Mouse (Mus musculus) kidney, adult 11 months (tissue): ENCODE results near the gene Reep6.

ENCODE experiments used
- DNase-seq: peaks from one replicate; pipeline ENCODE4 v3.0.0; 2022

The Reep6 gene

GRCm38 (mm10) chr10:80301256-80302081 is 28.3 kb upstream of the Reep6 start:
- no peak for DNase-seq

DNA sequence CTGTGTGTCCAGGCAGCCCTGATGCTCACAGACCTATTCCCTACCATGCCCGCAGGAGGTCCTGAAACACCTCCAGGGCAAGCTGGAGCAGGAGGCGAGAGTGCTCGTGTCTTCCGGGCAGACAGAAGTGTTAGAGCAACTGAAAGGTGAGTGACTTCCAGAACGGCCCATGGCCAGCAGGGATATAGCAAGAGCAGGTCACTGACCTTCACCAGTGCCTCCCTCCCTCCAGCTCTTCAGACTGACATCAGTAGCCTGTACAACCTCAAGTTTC is 27.7 kb upstream of the Reep6 start:
- DNase-seq: no peak

DNA sequence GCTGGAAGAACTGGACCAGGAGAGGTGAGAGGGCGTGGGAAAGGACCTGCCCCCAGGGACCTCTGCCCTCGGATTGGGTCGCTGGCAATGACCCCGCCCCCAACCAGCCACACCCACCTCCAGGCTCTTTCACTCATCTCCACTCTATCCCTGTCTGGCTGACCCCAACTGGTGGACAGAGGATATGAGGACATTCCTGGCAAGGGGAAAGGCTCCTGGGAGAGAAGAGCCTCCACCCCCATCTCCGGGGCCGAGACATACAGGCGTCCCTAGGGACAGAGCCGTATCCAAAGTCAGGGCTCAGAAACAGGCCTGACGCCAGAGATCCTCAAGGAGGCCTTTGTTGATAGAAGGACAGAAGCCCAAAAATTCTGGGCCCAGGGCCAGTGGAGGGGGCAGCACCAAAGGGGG is 27.3 kb upstream of the Reep6 start:
- peak; percentile 72 for DNase-seq

- DNase-seq: no peak
Measured at GRCm38 (mm10) chr10:80304458-80304857, 25.3 kb upstream of the Reep6 start.

DNA sequence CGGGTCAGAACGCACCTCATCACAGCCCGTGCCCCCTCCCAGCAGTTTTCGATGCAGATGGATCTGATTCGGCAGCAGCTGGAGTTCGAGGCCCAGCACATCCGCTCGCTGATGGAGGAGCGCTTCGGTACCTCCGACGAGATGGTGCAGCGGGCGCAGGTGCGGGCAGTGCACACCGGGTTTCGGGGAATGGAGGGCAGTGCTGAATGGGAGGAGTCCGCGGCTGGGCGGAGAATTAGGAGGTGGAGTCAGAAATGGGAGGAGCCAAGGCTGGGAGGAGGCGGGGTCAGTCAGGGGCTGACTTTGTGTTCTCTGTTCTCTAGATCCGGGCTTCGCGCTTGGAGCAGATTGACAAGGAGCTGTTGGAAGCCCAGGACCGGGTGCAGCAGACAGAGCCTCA is 24.9 kb upstream of the Reep6 start:
- DNase-seq: no peak

GRCm38 (mm10) chr10:80311560-80311959 is 18.2 kb upstream of the Reep6 start:
- no peak for DNase-seq

DNA sequence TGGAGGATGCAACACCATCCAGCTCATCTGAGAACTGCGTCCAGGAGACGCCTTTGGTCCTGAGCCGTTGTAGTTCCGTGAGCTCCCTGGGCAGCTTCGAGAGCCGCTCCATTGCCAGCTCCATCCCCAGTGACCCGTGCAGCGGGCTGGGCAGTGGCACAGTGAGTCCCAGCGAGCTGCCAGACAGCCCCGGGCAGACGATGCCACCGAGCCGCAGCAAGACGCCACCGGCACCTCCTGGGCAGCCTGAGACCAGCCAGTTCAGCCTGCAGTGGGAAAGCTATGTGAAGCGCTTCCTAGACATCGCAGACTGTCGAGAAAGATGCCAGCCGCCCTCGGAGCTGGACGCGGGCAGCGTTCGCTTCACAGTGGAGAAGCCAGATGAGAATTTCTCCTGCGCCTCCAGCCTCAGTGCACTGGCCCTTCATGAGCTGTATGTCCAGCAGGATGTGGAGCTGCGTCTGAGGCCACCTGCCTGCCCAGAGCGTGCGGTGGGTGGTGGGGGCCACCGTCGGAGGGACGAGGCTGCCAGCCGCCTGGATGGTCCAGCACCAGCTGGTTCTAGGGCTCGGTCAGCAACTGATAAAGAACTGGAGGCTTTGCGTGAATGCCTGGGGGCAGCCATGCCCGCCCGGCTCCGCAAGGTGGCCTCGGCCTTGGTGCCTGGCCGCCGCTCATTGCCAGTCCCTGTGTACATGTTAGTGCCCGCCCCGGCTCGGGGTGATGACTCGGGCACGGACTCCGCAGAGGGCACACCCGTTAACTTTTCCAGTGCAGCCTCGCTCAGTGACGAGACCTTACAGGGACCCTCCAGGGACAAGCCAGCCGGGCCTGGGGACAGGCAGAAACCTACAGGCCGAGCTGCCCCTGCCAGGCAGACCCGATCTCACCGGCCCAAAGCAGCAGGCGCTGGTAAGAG is 16.9 kb upstream of the Reep6 start:
- DNase-seq: no peak

DNA sequence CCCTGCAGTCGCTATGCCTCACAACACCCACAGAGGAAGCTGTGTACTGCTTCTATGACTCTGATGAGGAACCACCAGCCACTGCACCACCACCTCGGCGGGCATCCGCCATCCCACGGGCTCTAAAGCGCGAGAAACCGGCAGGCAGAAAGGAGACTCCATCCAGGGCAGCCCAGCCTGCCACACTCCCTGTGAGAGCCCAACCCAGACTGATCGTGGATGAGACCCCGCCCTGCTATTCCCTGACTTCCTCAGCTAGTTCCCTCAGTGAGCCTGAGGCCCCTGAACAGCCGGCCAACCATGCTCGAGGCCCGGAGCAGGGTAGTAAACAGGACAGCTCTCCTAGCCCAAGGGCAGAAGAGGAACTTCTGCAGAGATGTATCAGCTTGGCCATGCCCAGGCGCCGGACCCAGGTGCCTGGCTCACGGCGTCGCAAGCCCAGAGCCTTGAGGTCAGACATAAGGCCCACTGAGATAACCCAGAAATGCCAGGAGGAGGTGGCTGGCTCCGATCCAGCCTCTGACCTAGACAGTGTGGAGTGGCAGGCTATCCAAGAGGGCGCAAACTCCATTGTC is 16.0 kb upstream of the Reep6 start:
- no peak for DNase-seq

GRCm38 (mm10) chr10:80314494-80315001 is 15.2 kb upstream of the Reep6 start:
- DNase-seq: no peak

DNA sequence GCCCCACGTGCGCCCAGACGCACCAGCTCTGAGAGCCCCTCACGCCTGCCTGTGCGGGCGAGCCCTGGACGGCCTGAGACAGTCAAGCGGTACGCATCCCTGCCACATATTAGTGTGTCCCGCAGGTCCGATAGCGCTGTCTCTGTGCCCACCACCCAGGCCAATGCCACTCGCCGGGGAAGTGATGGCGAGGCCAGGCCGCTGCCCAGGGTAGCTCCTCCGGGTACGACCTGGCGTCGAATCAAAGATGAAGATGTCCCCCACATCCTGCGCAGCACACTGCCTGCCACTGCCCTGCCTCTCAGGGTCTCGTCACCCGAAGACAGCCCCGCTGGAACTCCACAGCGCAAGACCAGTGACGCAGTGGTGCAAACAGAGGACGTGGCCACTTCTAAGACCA is 14.4 kb upstream of the Reep6 start:
- no peak for DNase-seq

DNA sequence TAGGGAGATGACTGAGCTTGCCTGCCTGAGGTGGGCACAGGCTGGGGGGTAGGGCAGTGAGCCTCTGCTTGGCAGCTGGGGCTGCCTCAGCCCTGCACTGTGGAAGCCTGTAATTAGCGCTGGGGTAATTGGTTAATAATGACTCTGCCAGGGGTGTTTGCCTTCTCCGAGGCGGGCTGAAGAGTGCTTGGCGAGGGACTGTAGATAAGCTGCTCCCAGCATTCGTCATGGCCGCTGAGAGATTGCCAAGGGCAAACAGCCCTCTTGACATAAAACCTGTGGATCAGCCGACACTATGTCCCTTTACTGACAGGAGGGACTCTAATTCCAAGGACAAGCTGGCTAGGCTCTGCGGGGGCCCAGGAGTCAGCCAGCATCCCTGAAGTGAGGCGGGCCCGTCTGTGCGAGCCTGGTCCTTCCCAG is 13.4 kb upstream of the Reep6 start:
- DNase-seq: no peak

- no peak for DNase-seq
Measured at GRCm38 (mm10) chr10:80317011-80317410, 12.7 kb upstream of the Reep6 start.

DNA sequence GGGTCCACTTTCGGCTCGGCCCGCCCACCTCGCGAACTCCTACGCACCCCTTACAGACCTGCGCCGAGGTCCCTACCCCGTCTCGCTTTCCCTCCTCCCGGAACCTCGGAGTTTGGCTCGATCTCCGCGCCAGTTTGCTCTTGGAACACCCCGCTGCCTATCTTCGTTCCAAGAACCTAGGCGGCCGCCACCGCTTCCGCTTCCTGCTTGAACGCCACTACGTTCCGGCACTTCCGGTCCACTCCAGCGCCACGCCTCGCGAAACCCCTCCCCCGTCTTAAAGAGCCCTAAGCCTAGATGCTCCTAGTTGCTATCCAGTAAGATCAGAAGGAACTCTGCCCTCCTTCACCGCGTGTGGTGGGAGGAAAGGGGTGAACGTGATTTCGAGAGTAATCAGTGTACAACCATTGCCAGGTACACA is 9.4 kb upstream of the Reep6 start, which contains the start of gene 2310011J03Rik:
2310011J03Rik (minus strand) TSS at position 198 of the 421 bp plus-strand sequence.
- peak; percentile 93 for DNase-seq

DNA sequence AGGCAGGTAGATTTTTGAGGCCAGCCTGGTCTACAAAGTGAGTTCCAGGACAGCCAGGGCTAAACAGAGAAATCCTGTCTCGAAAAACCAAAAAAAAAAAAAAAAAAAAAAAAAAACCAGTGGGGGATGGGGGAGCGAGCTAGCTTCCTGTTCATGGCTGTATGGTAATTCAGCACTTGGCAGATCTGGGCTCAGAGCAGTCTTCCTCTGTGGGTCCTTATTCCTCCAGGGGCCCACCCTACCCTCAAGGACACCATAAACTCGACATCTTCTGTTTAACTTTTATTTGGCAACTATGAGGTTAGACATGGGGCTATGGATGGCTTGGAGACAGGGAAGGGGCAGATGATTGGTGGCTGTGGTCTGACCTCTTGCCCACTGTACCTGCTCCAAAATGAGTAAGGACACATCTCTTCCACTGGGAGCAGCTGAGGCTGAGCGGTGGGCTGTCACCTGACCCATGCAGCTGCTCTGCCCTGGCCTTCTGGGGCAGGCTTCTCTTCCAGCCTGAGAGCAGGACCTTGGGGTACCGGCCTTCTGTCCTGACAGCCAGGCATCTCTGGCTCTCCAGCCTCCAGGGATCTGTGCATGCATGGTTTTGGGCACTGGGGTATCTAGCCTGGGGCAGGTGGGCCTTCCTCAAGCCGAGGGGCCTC is 8.6 kb upstream of the Reep6 start:
- no peak for DNase-seq

GRCm38 (mm10) chr10:80321670-80322581 is 7.8 kb upstream of the Reep6 start:
- DNase-seq: no peak

- peak; percentile 57 for DNase-seq
Measured at GRCm38 (mm10) chr10:80322811-80323211, 6.9 kb upstream of the Reep6 start.

GRCm38 (mm10) chr10:80323261-80324119 is 6.3 kb upstream of the Reep6 start:
- peak; percentile 83 for DNase-seq

- no peak for DNase-seq
Measured at GRCm38 (mm10) chr10:80324120-80325037, 5.4 kb upstream of the Reep6 start.

DNA sequence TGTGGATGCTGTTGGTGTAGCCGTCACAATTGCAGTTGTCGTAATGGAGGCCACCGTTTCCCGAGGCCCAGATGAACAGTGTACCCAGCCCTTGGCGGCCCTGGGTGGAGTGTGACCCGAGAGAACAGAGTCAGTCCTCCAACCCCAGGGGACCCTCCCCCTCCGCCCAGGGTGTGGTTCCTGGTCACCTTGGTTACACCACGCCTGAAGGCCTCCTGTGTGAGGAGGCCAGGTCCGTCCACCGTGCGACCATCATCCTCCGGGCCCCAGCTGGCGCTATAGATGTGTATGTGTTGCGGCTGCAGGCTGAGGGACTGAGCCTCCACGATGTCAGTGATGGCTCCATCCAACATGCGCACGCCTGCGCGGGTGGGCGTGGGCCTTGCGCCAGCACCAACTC is 4.7 kb upstream of the Reep6 start:
- DNase-seq: no peak

DNA sequence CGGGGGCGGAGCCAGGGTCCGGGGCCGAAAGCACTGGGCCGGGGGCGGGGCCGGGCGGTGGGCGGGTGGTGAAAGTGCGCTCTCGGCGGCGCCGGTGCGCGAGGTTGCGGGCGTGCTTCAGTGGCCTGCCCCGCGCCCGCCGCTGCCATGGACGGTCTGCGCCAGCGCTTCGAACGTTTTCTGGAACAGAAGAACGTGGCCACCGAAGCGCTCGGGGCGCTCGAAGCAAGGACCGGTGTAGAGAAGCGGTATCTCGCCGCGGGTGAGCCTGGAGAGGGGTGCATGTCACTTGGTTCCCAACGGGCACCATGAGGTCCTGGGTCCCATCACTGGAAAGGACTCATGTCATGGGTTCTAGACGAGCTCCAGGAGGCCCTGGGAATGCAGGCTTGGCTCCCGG is 331 bp downstream of the Reep6 start:
- no peak for DNase-seq
